Mouse (Mus musculus): Measurements from ENCODE around the gene Fam240a. TPM values are rescaled to one million over a fixed set of nuclear protein-coding genes. Genes with fewer than 3 reads are reported as not detected.

Gene Fam240a
- polyA plus RNA-seq, 1 experiment from 2014 or later = not detected

DNA sequence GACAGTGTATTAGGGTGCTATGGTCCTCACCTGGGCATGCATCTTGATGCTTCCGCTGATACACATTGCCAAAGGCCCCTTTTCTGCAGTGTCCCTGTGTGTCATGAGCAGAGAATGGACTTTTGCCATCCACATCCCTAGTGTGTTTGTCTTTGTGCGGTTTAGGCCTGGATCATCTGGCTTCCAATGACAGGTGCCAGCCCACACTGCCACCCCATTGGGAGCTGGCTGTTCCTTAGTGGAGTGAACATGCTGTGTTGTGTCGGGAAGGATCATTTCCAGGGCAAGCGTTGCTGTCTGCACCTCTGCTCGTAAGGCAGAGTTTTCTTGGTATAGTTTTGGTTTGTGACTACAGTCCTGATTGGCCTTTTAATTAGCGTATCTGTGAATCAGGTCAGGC lies 15.5 kb downstream of the Fam240a start:
- Histone ChIP-seq H3K27me3 (ENCODE audit: poor library complexity, severe bottlenecking) (peaks cover 9% of the 10 kb centered on the region; the same call in 1 of the 2 replicates), H3K9me3 (no peaks in the 10 kb centered on the region), H3K4me1 (peaks cover 8% of the 10 kb centered on the region), H3K4me3 (no peak overlapping the region), H3K27ac (no peak overlapping the region), H3K36me3 (replicated peaks) (no peaks in the 10 kb centered on the region)
- no peak for DNase-seq (ENCODE audit: extremely low spot score, low spot score)
- 87% methylated on average over 6 of the region's 6 CpGs for WGBS

DNA sequence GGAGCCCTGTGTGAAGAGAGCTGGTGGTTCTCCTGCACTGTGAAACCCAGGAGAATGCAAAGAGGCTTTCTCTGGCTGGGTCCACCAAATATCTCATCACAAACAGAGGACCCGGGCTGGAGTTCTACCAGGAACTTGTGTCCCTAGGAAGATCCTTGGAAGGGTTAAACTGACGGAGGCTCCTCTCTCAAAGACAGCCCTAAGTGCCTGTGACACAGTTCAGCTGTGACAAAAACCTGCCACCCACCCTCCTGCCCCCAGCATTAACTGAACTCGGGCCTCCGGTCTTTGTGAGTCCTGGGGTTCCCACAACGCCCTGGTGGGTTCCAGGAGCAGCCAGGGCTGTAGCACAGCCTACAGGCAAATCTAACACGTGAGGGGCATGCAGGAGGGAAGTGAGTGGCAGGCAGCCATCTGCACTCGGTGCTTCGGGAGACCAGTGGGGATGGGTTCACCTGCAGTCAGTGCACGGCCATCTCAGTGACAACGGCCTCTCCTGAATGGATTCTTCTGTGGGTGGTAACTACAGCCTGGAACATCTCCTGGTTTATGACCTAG lies 17.1 kb downstream of the Fam240a start:
- no peak overlapping the region for H3K4me3 ChIP-seq
- 71% methylated on average over 10 of the region's 10 CpGs for WGBS
- no peak overlapping the region for H3K27ac ChIP-seq
- peaks cover 21% of the 10 kb centered on the region for H3K27me3 ChIP-seq (ENCODE audit: poor library complexity, severe bottlenecking)
- H3K36me3 ChIP-seq (replicated peaks) = no peaks in the 10 kb centered on the region
- H3K9me3 ChIP-seq = no peaks in the 10 kb centered on the region
- DNase-seq (ENCODE audit: extremely low spot score, low spot score) = no peak
- peaks cover 17% of the 10 kb centered on the region for H3K4me1 ChIP-seq

DNA sequence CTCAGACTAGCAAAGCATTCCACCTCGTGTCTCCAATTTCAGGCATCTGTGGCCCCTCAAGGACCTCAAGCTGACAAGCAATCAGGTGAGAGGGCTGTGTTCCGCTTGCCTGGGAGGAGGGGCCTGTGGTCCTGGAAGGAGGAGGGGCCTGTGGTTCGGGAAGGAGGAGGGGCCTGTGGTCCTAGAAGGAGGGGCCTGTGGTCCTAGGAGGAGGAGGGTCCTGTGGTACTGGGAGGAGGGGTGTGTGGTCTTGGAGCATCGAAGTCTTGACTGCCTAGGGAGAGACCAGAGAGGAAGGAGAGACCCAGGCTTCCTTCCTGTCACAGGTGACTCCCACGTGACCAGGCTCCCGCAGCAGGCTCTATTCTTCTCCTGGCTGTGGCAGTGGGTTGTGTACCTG lies 20.1 kb downstream of the Fam240a start:
- H3K36me3 ChIP-seq (replicated peaks) = no peaks in the 10 kb centered on the region
- peaks cover 22% of the 10 kb centered on the region for H3K4me1 ChIP-seq
- peak; percentile 60 for DNase-seq (ENCODE audit: extremely low spot score, low spot score)
- H3K27me3 ChIP-seq (ENCODE audit: poor library complexity, severe bottlenecking) = peaks cover 34% of the 10 kb centered on the region
- peak overlapping the region; percentile 44 for H3K27ac ChIP-seq
- peak overlapping the region; percentile 35 for H3K4me3 ChIP-seq
- H3K9me3 ChIP-seq = no peaks in the 10 kb centered on the region
- WGBS = 4% methylated on average over 6 of the region's 6 CpGs

DNA sequence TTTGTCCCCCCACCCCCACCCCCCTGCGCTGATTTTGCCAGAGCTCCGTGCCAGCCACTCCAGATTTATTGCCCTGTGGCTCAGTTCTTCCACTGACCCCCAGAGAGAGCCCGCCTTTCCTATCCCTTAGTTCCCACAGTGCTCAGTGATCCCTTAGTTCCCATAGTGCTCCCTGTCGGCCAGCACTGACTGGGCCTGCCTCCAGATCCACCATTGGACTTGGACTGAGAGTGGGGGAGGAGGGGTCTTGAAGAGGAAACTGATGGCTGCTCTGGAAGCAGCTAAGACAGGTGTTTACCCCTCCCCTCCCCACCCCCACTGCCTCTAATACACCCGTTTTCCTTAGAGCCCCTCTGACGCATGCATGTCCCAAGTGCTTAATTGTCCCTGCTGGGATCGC lies 20.7 kb downstream of the Fam240a start:
- Histone ChIP-seq H3K4me3 (peak overlapping the region; percentile 35), H3K4me1 (peaks cover 26% of the 10 kb centered on the region), H3K36me3 (replicated peaks) (no peaks in the 10 kb centered on the region), H3K27me3 (ENCODE audit: poor library complexity, severe bottlenecking) (peaks cover 34% of the 10 kb centered on the region), H3K9me3 (no peaks in the 10 kb centered on the region), H3K27ac (peak overlapping the region; percentile 44)
- no peak for DNase-seq (ENCODE audit: extremely low spot score, low spot score)
- whole genome bisulfite sequencing = 21% methylated on average over 7 of the region's 7 CpGs

DNA sequence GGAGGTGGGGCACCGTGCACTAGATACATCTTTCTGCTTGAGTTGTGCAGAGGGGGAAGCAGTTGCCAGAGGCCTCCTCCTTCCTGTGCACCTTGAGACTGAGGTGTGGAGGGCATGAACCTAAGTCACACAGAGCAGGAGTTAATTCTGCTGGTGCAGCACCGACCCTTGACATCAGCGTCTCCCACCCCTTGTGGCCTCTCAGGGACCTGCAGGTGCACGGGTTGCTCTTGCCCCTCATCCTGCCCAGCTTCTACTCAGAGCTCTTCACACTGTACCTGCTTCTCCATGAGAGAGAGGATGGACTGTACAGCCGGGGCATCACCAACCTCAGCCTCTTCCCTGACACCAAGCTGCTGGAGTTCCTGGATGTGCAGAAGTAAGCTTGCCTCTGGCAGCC lies 21.2 kb downstream of the Fam240a start:
- Histone ChIP-seq H3K27ac (peak overlapping the region; percentile 44), H3K4me3 (peak overlapping the region; percentile 35; the same call in 1 of the 2 replicates), H3K36me3 (replicated peaks) (no peaks in the 10 kb centered on the region), H3K9me3 (no peaks in the 10 kb centered on the region), H3K27me3 (ENCODE audit: poor library complexity, severe bottlenecking) (peaks cover 34% of the 10 kb centered on the region), H3K4me1 (peaks cover 31% of the 10 kb centered on the region)
- WGBS = 48% methylated on average over 5 of the region's 5 CpGs
- no peak for DNase-seq (ENCODE audit: extremely low spot score, low spot score)

DNA sequence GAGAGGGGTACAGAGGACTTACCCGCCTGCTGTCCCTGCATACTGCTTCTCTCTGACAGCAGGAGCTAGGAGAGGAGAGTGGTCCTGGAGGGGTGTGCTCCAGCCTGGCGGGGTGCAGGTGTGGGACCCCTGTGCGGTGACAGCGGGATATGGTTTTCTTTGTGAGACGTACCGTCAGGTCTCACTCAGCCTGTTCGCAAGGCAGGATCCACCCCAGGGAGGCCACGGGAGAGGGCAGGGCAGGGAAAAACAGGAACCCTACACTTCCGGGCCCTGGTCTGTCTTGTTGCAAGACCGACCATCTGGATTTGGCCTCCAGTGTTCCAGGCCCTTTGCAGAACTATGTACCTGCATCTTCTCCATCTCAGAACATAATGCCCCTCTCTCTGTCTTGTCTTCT lies 23.2 kb downstream of the Fam240a start:
- Histone ChIP-seq H3K4me1 (peaks cover 44% of the 10 kb centered on the region), H3K36me3 (replicated peaks) (no peaks in the 10 kb centered on the region), H3K27me3 (ENCODE audit: poor library complexity, severe bottlenecking) (peaks cover 43% of the 10 kb centered on the region), H3K4me3 (no peak overlapping the region), H3K27ac (no peak overlapping the region), H3K9me3 (no peaks in the 10 kb centered on the region)
- 72% methylated on average over 10 of the region's 10 CpGs for WGBS
- DNase-seq (ENCODE audit: extremely low spot score, low spot score) = no peak

DNA sequence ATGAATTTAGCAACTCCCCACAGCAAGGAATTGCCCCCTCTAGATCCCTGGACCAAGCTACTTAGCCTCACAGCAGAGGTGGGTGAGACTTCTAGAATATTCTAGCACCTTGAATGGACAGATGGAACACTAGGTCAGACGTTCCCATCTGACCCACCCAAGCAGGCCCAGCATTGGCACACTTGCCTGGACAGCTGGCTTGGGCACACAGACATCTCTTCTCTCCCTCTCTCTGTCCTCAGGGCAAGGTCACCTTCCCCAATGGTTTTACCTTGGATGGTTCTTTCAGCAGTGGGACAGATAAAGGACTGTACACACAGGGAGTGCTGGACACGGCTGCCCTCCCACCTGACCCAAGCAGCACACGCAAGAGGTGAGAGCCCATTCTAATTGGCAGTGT lies 24.1 kb downstream of the Fam240a start:
- H3K9me3 ChIP-seq = no peaks in the 10 kb centered on the region
- 91% methylated on average over 3 of the region's 3 CpGs for whole genome bisulfite sequencing
- no peaks in the 10 kb centered on the region for H3K36me3 ChIP-seq (replicated peaks)
- DNase-seq (ENCODE audit: extremely low spot score, low spot score) = no peak
- H3K27ac ChIP-seq = no peak overlapping the region
- no peak overlapping the region for H3K4me3 ChIP-seq
- peaks cover 37% of the 10 kb centered on the region for H3K27me3 ChIP-seq (ENCODE audit: poor library complexity, severe bottlenecking)
- H3K4me1 ChIP-seq = peaks cover 49% of the 10 kb centered on the region

DNA sequence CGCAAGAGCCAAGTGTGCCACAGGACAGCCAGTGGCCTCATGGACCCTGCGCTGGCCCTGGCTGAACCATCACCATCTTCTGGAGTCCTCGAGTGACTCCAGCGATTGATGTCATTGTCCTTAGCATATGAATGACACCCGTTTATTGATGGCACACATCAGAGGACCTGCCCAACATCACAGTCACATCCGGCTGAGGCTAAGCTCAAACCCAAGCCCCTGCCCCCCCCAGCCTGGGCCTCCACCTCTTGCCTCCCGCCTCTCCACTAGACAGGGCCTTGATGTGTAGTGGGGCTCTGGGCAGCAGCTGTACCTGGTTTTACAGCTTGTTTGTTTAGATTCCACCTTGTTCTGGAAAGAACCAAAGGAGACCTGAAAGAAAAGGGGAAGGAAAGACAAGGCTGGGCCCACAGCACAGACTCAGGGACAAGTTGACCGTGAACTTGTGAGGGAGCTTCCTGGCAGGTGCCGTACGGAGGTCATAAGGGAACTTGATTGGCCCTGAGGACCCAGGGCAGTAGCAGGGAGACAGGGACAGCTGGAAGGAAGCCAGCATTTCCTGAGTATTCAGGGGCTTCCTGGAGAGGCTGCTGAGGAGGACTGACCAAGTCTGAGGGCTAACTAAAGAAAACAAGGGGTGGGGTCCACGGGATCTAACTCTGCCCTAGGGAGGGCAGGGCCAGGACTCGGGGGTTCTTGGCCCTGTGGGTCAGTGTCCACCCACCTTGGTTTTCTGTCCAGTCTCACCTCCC lies 25.4 kb downstream of the Fam240a start:
- no peak for DNase-seq (ENCODE audit: extremely low spot score, low spot score)
- Histone ChIP-seq H3K4me3 (no peak overlapping the region), H3K4me1 (peaks cover 47% of the 10 kb centered on the region), H3K36me3 (replicated peaks) (no peaks in the 10 kb centered on the region), H3K27ac (peak overlapping the region; percentile 13; the same call in 1 of the 2 replicates), H3K27me3 (ENCODE audit: poor library complexity, severe bottlenecking) (peaks cover 34% of the 10 kb centered on the region), H3K9me3 (no peaks in the 10 kb centered on the region)
- 85% methylated on average over 12 of the region's 12 CpGs for WGBS

DNA sequence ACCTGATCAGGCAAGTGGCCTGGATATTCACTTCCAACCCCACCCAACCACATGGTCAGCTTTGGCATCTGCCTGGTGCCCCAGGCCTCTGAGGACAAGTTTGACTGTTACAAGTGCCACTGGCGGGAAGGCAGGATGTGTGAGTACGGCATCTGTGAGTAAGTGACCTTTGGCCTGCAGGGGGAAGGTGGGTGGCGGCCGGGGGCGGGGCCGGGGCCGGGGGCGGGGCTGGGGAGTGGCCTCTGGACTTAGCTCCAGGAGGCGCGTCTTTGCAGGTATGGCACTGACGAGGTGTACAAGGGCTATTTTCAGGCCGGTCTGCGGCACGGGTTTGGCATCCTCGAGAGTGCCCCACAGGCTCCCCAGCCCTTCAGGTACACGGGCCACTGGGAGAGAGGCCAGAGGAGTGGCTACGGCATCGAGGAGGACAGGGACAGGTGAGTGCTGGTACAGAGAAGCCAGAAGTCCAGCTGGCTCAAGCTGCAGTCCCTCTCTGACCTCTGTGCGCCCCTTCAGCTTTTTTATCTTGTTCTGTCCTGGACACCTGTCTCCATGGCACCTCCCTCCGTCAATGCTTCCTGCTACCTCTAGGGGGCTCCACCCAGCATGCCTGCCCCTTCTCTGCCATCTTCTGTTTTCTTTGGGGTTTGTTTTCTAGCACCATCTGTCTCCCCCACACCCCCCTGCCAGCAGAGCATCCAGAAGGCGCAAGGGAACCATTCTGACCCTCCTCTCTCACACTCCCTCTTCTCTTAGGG lies 26.5 kb downstream of the Fam240a start:
- Histone ChIP-seq H3K9me3 (no peaks in the 10 kb centered on the region), H3K27me3 (ENCODE audit: poor library complexity, severe bottlenecking) (peaks cover 28% of the 10 kb centered on the region), H3K36me3 (replicated peaks) (no peaks in the 10 kb centered on the region), H3K4me1 (peaks cover 37% of the 10 kb centered on the region), H3K4me3 (no peak overlapping the region), H3K27ac (no peak overlapping the region)
- WGBS = 13% methylated on average over 21 of the region's 21 CpGs
- no peak for DNase-seq (ENCODE audit: extremely low spot score, low spot score)

DNA sequence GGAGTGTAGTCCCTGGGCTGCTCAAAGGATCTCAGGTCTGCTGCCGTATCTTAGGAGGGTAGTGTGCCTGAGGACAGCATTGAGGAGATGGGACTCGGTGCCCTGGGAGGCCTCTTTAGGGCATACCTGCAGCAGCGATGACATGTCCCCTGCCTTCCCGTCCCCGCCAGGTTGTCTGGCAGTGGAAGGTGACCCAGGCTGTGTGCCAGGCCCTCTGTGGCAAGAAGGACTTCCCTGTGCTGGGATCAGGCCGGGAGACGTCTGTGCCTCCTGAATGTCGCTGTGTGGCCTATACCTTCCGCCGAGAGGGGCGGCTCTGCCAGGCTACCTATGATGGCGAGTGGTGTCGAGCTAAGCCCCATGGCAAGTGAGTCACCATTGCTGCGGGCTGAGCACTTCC lies 27.7 kb downstream of the Fam240a start:
- no peaks in the 10 kb centered on the region for H3K9me3 ChIP-seq
- peaks cover 37% of the 10 kb centered on the region for H3K4me1 ChIP-seq
- H3K36me3 ChIP-seq (replicated peaks) = no peaks in the 10 kb centered on the region
- H3K27ac ChIP-seq = no peak overlapping the region
- 90% methylated on average over 14 of the region's 14 CpGs for WGBS
- H3K27me3 ChIP-seq (ENCODE audit: poor library complexity, severe bottlenecking) = peaks cover 20% of the 10 kb centered on the region
- no peak for DNase-seq (ENCODE audit: extremely low spot score, low spot score)
- no peak overlapping the region for H3K4me3 ChIP-seq

DNA sequence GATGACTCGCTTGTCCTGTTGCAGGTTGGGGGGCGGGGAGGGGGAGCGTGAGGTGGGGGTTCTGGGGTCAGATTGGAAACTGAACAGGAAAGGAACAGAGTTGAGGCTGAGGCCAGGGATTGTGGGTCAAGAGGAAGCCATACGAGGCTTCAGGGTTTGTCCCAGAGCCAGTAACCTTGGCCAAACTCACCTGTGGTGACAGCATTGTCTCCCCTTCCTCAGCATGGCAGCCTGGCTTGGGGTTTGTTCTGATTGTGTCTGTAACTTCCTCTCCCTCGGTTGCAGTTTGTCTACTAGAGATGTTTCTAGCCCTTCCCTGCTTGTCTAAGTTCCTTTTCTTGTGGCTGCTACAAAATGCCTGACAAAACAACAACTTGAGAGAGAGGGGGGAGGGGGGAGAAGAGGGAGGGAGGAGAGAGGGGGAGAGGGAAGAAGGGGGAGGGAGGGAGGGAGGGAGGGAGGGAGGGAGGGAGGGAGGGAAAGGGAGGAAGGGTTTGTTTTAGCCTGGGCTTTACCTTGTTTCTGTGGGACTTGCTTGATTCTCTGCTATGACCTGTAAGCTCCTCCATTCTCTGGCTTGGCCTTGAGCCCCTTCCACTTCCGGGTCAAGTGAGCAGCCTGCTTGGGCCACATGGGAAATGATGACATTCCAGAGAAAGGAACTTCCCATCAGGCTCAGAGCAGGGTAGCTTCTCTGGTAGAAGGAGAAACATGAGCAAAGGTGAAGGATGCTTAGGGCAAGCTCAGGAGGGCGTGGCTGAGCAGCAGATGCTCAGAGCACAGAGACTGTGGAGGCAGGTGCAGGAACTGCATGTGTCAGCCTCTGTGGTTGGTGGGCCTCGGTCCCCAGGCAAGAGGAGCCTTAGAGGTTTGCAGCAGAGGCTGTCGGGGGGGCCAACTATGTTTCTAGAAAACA lies 29.0 kb downstream of the Fam240a start:
- WGBS = 70% methylated on average over 9 of the region's 9 CpGs
- Histone ChIP-seq H3K27me3 (ENCODE audit: poor library complexity, severe bottlenecking) (peaks cover 15% of the 10 kb centered on the region), H3K27ac (0 out of 2 replicates have a peak overlapping the region, but pooled peaks have one; percentile 30), H3K4me3 (no peak overlapping the region), H3K9me3 (no peaks in the 10 kb centered on the region), H3K4me1 (peaks cover 34% of the 10 kb centered on the region), H3K36me3 (replicated peaks) (no peaks in the 10 kb centered on the region)
- DNase-seq (ENCODE audit: extremely low spot score, low spot score) = no peak

DNA sequence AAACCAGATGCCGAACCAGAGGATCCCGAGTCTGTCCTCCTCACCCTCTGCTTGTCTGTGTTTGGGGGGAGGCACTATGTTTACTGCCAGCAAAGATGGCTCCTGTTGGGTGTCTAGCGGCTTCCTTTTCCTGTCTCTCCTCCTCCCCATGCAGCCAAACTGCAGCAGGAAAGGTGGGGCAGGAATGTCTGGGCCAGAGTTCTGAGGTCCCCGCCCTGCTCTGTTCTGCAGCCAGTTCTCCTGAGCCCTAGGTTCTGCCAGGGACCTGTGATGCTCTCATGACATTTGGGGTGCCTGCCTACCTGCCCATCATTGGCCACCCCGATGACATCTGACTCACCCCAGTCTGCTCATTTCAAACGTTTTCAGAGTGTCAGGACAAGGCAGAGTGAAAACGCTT lies 34.7 kb downstream of the Fam240a start:
- Histone ChIP-seq H3K9me3 (no peaks in the 10 kb centered on the region), H3K27ac (no peak overlapping the region), H3K4me3 (no peak overlapping the region), H3K4me1 (peaks cover 18% of the 10 kb centered on the region), H3K36me3 (replicated peaks) (no peaks in the 10 kb centered on the region), H3K27me3 (ENCODE audit: poor library complexity, severe bottlenecking) (peaks cover 63% of the 10 kb centered on the region)
- DNase-seq (ENCODE audit: extremely low spot score, low spot score) = no peak
- 81% methylated on average over 7 of the region's 7 CpGs for WGBS

Data from forebrain, embryonic 10.5 days (tissue).